Mouse (Mus musculus) cerebellum, adult 2 months (tissue): ENCODE results near the gene Kcnf1.

Source experiments
- CTCF ChIP-seq: fragments of 200-500 bp; IDR thresholded peaks from 2 replicates; pipeline ENCODE4 v1.5.1; 2011; ENCODE audit warnings: low read depth, mild to moderate bottlenecking, control low read depth, low read length, moderate library complexity, borderline replicate concordance; ENCODE audit not compliant: insufficient read depth
- POLR2A ChIP-seq: fragments of 200-500 bp; IDR thresholded peaks from 2 replicates; pipeline ENCODE4 v1.6.1; 2011; ENCODE audit warnings: low read length, control low read depth, borderline replicate concordance; ENCODE audit not compliant: insufficient read depth

DNA sequence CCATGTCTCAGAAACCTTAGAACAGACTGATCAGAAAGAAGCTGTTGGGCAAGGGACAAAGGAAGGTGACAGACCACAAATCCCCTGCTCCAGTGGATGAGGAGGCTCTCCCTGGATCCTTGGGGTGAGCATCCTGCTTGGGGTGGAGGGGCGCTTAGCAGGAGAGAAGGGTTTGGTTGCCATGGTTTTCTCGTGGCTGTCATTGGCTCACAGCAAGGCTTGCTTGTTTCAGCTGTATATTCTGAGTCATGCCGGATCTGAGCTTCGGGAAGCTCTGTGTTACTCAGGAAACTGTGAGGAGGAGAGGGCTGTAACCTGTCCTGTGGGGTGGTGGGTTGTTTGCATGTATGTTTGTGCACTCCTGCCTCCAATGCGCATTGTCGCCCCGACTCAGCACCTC is 23.8 kb downstream of the Kcnf1 start:
- no peak for TF ChIP-seq CTCF
- no peak for TF ChIP-seq POLR2A
